Mouse (Mus musculus) cerebellum, postnatal 14 days (tissue): ENCODE results near the gene Npnt.

Experiments used
- DNase-seq, 2 experiments: peaks; one replicate each; pipeline ENCODE4 v3.0.0; 2021; ENCODE audit warnings: mixed read lengths in 2 of 2

Gene Npnt

DNA sequence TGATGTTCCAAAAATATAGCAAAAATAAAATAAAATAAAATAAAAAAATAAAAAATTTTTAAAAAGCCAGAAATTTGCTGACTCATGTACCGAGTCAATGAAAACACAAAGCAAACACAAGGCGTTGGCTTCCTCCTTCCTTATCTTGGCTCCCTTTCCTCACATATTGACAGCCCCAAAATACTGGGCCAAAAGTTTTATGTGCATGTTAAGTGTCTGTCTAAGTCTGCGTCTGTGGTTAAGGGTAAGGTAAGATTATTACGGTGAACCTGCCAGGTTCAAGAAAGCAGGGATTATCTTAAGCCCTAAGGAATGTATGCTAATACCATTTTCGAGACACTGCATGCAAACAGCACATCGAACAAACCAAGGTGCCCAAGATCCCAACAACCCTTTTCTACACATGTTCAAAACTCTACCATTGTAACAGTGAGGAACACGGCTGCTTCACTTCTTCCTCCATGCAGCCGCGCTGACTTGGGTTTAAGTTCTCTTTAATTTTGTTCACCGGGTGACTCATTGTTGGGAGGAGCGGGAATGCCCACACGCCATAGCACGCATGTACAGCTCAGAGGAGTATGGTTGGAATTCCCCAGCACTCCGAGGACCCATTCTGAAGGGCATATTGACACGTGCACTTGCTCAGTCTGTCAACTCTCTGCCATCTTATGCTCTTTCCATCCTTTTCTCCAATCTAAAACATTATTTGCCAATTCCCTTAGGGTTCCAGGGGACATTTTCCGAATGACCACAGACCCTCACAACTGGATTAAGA, 62.8 kb downstream of the Npnt start:
- DNase-seq, result no peak

DNA sequence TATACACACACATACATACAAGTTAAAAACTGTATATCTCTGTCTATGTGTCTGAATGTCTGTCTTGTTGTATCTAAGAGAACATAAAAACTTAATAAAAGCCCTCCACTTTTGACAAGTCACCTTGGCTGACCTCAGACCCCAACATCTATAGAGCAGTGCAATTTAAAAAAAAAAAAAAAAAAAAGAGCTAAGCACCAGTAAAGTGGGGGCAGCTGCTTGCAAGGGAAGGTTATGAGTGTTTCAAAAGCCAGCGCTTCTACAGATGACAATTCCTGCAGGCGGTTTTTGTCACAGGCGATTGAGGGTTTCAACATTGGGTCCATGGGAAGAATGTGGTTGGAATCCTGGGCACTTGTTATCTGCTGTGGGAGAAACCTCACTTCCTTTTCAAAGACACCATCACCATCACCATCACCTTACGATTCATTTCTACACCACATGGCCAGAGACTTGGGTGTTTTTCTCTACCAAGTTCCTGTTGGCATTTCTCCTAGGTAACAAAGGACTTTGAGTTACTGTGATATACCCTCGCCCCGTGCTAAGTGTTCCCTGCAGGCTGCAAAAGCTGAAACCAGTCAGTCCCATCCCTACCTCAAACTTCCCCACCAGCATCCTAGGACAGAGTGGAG, 63.6 kb downstream of the Npnt start:
- no peak for DNase-seq

DNA sequence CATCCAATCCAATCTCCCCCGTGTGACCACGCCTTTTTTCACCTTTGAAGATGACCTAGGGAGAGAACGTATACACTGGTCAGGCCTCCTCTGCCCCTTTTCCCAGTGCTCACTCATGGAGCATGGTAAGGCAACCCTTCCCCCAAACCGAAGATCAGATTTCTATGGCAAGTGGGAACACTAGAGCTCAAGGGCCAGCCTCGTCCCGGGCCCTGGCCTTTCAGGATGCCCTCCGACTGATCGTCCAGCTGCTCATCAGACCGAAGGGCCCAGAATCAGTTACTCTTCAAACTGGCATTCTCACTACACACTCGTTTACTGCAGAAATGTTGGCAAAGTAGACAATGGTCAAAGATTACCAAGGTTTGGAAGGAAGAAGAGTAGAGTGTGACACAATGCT, 65.6 kb downstream of the Npnt start:
- DNase-seq, result no peak

DNA sequence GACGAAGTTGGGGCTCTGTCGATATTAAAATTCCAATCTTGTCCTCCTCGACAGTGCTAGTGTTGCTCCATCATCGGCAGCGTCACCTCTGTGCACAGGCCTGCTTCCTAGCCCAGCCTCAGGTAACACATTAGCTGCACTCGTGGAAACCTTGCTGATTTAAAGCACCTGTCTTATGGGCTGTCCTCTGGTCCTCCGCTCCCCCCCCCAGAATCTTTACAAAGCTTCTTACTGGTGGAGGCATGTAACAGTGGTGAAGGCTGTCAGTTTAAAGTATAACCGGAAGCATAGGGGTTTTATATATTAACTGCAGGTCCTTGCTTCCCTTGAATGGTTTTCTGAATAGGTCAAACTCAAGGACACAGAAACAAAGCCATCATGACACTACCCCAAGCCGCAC, 66.8 kb downstream of the Npnt start:
- DNase-seq, result no peak

DNA sequence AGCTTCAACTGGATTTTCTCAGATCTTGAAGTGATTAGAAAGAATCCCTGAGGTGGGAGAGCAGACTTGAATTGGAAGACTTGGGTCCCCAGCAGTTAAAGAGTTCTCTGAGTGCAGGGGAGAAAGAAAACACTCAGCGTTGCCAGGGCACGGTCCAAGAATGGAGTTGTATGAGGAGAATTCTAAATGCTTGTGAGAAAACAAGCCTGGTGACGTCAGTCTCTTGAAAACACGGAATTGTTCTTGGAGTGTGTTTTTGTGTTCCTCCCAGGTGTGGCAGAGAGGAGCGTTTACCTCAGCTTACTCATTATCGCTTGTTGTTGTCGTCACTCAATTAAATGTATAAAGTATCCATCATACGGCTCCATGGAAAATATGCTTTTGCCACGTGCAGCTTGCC, 69.3 kb downstream of the Npnt start:
- DNase-seq, result no peak

DNA sequence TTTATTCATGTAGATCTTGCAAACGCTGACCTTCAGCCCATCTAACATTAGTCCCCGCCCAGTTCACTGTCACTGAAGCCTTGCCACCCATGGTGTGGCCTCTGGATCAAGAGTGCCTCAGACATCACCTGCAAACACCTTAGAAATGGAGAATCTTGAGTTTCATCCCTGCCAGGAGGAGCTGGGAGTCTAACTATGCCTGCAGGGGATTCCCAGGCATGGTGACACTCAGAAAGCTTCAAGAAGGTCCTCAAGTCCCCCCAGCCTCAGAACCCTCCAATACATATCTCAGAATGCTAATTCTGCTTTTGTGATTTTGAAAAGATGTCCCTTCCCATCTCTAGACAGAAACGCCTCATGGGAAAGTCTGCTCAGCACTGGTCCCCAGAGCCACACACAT, 69.7 kb downstream of the Npnt start:
- no peak for DNase-seq

DNA sequence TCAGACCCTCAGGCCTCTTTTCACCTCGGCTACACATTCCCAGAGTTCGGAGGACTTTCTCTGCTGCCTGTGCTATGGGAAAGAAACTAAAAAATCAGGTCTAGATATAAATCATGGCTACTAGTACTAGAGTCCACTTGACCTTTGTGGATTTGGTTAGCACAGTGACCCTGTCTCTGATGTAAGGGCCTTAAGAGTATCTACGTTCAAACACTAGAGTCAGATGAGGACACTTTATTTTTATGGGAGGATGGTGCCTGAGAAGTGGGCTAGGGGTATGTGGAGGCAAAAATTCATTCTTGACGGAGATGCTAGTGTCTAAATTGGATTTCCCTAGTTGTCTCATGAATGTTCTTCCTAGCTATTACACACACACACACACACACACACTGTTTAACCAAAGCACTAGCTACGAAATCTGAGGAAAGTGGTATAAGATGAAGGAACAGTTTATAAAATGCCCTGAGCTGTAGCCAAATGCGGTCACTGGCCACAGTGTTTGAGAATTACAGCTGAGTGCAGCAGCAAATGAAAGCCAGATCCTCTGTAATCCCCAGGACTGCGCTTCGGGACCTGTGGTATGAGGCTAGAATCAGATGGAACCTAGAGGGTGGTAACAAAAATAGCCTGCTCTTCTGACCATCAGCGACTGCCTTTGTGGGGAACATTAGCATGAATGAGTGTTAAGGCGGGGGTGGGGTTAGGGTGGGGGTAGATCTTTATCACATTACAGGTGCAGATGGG, 73.0 kb downstream of the Npnt start:
- DNase-seq, result no peak

DNA sequence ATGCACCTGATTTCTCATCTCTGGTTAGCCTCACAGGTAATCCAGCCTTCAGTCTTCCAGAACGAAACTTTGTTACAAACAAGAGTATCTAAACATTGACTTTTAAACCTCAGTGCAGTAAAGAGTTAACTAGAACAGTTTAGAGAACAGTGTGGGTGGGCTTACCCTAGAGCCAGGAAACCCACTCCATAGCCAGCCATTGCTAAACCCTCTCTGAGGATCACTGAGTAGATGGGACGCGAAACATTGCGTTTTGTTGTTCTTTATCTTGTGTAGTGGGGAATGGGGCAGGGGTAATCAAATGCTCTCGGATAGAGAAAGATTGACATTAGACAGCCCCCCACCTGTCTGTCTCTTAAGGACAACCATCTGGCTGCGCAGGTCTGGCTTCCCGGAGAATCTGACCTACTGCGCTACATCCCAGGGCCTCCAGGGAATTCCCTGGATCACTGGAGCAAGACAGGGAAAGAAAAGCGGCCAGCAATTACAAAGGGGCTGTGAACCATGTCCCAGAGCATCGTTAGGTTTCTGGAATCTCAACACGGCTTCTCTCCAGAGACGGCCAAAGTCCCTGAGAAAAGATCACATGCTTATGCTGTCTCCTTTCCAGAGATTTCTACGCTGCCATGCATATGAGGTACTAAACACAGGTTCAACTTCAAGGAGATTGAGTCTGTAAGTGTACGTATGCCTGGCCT, 73.9 kb downstream of the Npnt start:
- no peak for DNase-seq

DNA sequence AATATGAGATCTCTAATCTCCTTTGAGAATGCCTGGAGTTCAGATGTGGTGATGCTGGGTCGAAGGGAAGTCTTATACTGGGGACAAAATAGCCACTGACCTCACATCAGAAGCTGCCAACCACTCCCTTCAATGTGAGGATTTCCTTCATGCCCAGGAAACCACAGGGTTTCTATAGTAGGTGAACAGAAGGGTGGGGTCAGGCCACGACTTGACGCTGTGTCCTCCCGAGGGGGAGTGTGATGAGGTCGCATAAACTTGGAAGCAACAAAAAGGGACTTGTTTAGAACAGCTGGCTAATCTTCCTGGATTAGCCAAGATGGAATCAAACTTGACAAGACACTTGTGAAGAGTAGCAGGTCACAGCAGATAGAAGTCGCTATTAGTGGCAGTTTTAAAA, 76.8 kb downstream of the Npnt start:
- no peak for DNase-seq

DNA sequence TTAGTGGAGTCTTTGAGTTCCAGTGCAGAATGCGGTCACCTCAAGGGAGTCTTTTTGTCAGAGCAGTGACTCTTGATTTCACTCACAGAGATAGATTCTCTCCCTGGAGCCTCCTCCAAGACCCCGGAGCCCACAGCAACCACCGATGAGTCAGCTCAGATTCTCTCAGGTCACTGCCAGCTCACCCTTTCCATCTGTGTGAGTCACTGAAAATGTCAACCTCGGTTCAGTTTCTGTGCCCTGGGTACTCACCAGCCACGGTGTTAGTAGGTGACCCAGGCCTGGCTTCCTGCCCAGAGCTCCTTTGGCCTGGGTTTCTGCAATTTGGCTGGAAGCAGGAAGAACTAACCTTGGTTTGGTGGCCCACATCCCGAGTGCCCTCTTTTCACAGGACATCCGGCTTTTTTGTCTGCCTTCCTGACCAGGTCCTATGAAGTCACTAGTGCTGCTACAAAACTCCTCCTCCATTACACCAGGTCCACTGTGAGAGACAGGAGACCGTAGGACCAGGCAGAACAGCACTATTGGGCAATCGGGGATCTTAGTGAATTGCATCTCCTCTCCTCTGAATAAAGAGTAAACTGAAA, 78.7 kb downstream of the Npnt start:
- DNase-seq, result peak; percentile 66 to 70

DNA sequence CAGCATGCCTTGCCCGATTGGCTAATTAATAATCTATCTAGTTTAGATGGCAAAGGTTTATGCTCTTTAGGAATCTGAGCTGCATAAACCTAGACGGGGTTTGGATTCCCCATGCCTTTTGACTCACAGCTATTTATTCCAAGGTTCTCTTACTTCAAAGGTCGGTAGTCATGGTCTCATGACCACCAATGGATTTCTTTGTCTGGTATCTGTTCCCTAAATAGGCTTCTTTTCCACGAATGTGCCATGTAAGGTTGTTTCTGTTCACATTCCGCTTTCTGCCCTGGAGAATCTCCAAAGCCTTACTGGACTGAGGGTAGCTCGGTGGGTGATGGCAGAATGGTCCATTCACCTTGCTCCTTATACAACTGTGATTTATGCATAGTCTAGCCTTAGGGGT, 80.0 kb downstream of the Npnt start:
- DNase-seq, result no peak

DNA sequence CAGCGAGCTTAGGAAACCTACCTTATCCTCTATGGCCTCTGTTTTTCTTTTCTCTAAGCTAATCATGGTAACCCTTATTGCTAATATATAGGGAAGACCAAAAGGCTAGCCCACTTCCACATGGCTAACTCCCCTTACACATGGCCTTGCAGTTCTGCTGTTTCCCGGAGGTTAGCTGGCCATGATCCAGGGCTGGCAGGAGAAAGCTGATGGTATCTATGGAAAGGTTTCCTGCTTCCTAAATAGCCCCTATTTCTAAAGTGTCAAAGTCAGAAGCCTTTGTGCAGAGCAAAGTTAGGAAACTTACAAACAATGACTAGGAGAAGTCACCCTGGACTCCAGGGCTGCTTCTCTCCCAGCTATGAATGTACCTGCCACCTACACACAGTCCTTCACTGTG, 81.3 kb downstream of the Npnt start:
- peak; percentile 20 to 43 for DNase-seq

DNA sequence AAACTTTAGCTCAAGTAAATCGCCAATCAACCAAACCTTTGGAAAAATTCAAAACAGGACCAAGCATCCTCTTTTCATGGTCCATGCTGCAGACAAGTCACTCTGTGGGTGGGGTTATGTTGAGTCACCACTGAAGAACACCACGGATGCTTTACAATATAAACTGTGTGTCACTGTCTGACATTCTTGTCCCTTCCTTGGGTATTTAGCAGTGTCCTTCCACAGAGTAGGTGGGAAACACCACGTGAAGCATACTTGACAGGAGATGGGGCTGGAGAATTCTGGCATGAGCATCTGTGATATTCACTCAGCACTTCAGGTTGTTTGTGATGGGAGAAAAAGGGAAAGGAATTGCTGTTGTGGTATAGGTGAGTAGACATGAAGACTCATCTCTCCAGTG, 83.1 kb downstream of the Npnt start:
- DNase-seq, result no peak

DNA sequence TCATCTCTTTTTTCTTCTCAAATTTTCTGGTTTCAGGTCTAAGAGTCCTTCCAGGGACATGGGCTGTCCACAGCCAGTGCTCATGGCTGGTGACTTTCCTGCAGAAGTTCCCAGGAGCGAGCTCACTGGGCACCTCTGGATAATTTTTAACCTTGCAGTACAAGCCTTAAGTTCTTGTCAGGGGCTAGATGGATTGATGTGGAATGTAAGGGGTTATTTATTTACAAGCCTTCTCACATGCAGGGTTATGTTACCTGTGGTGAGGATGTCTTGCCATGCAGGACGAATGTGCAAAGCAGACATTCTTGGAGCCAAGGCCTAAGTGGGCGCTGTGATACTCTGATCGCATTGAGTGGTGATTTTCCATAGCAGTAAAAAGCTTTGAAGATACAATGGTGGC, 84.5 kb downstream of the Npnt start:
- DNase-seq, result no peak

DNA sequence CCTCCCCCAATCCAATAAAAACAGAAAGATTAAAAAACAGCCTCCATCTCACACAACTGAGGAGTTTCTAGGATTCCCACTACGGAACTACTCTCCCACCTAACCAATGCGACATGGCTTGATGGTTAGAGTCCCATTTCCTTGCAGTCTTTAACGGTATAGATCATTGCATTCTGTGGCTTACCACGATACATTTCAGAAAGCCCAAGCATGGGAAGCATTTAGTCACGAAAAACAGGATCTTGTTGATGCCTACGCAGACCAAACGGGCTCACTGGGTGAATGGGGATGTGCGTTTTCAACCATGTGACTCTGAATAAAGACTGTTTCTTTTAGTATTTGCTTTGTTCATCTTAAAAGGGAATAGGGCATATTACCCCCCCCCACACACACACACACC, 85.1 kb downstream of the Npnt start:
- DNase-seq, result no peak

DNA sequence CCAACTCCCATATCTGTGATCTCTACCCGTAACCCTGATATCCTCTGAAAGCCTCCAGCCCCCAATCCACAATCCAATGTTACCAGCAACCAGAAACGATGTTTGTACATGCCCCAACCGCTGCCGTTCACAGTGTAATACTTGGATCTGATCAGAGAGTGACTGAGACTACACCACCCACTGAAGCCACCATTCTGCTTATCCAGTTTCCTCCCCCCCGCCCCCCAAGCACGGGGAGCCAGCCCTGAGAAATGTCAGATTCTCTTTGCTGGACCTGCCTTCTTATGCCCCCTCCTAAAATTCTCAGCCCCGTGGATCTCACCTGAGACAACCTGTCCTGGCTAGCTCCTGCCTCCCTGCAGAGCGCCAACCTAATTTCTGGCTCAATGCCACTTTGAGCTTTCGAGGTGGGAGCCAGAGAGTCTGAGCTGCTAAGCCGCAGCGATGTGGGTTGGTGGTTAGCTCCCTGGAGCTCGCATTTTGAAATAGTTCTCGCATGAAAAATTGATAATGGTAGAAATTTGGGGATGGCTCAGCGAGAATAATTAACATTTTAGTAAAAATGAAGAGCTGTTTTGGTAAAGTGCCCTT, 85.7 kb downstream of the Npnt start:
- peak; percentile 57 to 64 for DNase-seq

DNA sequence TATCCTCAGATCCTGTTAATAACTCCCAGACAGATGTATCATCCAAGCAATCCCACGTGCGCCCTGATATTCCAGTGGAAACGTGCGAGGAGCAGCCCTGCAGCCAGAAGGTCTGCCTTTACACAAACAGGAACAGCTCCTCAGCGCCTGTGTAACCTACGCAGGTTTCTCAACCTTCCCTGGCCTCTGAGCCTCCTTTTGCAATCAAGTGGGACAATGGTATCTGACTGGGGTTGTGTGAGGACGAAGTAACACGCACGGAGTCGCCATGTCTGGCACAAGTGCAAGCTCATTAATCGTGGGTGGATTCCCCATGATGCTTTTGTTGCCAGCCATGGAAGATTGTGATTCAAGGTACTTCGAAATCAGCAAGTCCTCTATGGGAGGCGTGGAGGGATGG, 86.2 kb downstream of the Npnt start:
- peak in 1 of 2 experiments; percentile 9 for DNase-seq

DNA sequence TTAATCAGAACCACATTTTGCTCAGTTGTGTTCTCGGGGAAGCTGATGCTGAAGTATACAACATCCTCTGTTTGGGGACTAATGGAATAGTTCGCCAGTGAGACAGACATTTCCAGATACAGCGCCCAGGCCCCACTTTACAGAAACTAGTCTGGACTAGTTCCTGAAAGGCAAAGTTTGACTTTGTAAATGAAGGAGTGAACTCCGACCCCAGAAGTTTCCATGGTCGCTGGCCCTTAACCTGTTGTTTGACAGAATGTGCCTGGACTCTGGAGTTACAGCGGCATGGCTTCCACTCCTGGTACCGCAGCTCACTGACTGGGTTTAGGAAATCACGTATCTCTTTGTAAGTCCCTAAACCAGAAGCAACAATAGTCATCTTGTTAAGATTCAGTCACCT, 89.3 kb downstream of the Npnt start:
- no peak for DNase-seq

DNA sequence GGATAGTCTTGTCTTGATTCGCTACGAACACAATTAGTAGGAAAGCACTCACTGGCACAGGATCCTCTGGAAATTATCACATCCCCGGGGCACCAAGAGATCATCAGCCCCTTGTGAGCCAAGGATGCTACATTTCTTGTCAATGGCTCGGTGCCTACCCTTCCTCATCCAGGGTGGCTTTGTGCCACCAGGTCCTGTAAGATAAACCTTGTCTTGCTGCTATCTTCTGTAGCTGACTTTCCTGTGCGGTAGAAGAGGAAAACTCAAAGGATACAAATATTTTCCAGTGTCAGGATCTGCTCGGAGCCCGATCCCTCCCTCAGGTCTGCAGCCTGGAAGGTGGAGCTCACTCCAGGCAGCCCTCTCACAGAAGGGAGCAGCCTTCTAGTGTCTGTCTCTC, 90.5 kb downstream of the Npnt start:
- no peak for DNase-seq

DNA sequence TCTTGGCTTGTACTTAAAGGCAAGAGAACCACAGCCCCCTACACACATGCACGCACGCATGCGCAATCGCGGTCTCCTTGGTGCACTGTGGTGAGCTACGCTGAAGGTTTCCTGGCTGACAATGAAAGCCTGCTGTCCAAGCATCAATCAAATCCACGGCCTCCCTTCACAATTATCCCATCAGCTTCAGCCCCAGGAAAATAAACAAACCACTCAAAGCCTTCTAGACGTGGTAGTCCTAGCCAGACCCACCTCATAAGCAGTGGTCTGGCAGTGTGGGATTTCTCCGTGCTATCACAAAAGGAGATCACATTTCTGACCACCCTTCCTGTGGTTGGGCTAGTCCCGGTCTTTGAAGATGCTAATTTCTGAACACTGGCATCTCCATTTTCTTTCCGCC, 91.2 kb downstream of the Npnt start:
- peak in 1 of 2 experiments; percentile 13 for DNase-seq

DNA sequence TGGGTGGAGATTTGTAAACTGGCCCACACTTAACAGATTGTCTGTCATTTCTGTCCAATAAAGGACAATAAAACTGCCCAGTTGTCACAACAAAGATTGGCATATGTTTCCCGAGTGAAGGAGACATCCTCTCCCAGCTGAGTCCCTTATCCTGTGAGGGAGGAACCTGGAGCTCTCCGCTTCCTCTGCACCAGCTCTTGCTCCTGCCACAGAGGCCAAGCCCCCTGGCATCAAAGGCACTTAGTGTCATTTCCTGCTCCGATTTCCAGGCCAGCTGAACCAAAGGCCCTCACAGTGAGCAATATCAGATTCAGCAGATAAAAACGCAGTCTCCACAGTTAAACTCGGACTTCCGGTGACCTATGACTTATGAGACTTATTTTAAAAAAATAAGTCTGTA, 93.4 kb downstream of the Npnt start:
- no peak for DNase-seq

DNA sequence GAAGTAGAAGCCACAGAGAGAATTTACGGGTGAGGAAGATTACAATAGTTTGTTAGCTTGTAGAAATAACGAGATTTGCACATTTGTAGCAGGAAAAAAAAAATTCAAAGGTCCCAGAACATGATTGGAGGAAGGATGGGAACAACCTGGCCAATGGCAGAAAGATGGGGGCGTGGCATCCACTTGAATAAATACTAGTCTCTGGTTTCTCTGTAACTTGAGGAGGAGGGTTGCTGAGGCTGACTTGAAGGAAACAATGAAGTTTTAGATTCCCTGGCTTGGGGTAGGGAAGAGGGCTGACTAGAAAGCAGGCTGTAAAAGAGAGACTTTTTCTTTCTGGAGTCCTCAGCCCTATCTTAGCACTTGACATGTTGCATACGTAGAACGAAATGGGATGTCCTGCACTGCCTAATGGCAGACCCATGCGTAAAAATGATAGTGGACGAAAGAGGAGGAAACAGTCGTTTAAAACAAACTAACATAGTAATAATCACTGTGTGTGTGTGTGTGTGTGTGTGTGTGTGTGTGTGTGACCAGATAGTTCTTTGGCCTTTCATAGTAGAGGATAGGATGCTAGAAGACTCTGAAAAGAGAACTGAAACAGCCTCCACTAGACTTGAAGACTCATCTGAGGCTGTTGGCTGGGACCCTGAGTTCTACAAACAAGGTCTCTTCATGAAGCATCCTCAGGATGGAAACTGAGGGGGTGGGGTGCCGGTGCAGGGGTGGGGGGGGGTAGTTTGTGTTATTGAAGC, 94.5 kb downstream of the Npnt start:
- DNase-seq, result no peak
